Mouse (Mus musculus) intestine, embryonic 16.5 days (tissue): ENCODE data around the gene Tmem144. TPM values are rescaled to one million over a fixed set of nuclear protein-coding genes. Genes with fewer than 3 reads are reported as not detected.
"Not testable (repeated sequence)": the region's sequence is repeated elsewhere in the genome, so short reads cannot be mapped to it uniquely, and the experiment has no call there.

Experiments
- ATAC-seq: fragments of 200-750 bp; cut with Nextera tagmentation; 2 replicates; pipeline ENCODE4 v1.8.0; 2017; ENCODE audit warnings: moderate TSS enrichment, moderate library complexity
- H3K27ac ChIP-seq: fragments of 300-500 bp; sonication (generic); 2 replicates; pipeline ENCODE4 v1.5.1; 2014; ENCODE audit warnings: mild to moderate bottlenecking, low read length
- H3K27me3 ChIP-seq: fragments of 300-500 bp; sonication (generic); replicated peaks from 2 replicates; pipeline ENCODE4 v1.6.1; 2014; ENCODE audit warnings: low read length, control low read depth, mixed read lengths; ENCODE audit not compliant: control insufficient read depth, insufficient read depth
- H3K36me3 ChIP-seq: fragments of 300-500 bp; sonication (generic); 2 replicates; pipeline ENCODE4 v1.6.1; 2014; ENCODE audit warnings: low read length, control low read depth; ENCODE audit not compliant: control insufficient read depth, insufficient read depth
- H3K4me1 ChIP-seq: fragments of 300-500 bp; sonication (generic); 2 replicates; pipeline ENCODE4 v1.6.1; 2014; ENCODE audit warnings: low read length, control low read depth, mixed read lengths; ENCODE audit not compliant: control insufficient read depth, insufficient read depth
- H3K4me2 ChIP-seq: fragments of 300-500 bp; sonication (generic); 2 replicates; pipeline ENCODE4 v1.6.1; 2014; ENCODE audit warnings: low read depth, low read length, control low read depth
- H3K4me3 ChIP-seq: fragments of 300-500 bp; sonication (generic); 2 replicates; pipeline ENCODE4 v1.5.1; 2014; ENCODE audit warnings: mild to moderate bottlenecking, low read length
- H3K9ac ChIP-seq: fragments of 300-500 bp; sonication (generic); 2 replicates; pipeline ENCODE4 v1.6.1; 2014; ENCODE audit warnings: low read depth, low read length
- H3K9me3 ChIP-seq: fragments of 300-500 bp; sonication (generic); 2 replicates; pipeline ENCODE4 v1.6.1; 2016; ENCODE audit warnings: low read length, control low read depth; ENCODE audit not compliant: control insufficient read depth
- WGBS: fragments of 180-500 bp; shearing (Covaris S2); extraction: QIAGEN DNeasy Blood & Tissue Kit; methylation state at CpG from one replicate; pipeline ENCODE4 v1.1.7; 2014; 5-methylcytosine and 5-hydroxymethylcytosine counted together
- polyA plus RNA-seq: library from polyadenylated mRNA; unstranded; fragments of >200 nt; fragmentation: Nextera tagmentation; extraction: Ambion mirVana; gene quantifications from 2 replicates; pipeline ENCODE4 v1.2.1, GENCODE M21; 2015

Tmem144 gene
- polyA plus RNA-seq, 1 experiment from 2014 or later, result 16.2 TPM

- WGBS, result 21% methylated on average over 14 of the region's 14 CpGs
- peak; percentile 86 for ATAC-seq
These were observed 34.2 kb downstream of the Tmem144 start for GRCm38 (mm10) chr3:79818202-79818995.

GRCm38 (mm10) chr3:79816229-79816628 is 36.3 kb downstream of the Tmem144 start:
- H3K4me2 ChIP-seq, result no peak overlapping the region
- H3K9ac ChIP-seq, result no peak overlapping the region
- ATAC-seq, result no peak
- WGBS, result 77% methylated on average over 4 of the region's 4 CpGs
- no peaks in the 10 kb centered on the region for H3K27me3 ChIP-seq
- no peaks in the 10 kb centered on the region for H3K36me3 ChIP-seq
- no peak overlapping the region for H3K27ac ChIP-seq
- H3K4me3 ChIP-seq, result no peak overlapping the region
- no peaks in the 10 kb centered on the region for H3K9me3 ChIP-seq
- peaks cover 6% of the 10 kb centered on the region; the same call in 1 of the 2 replicates for H3K4me1 ChIP-seq

More at GRCm38 (mm10) chr3:79818202-79818995, 34.2 kb downstream of the Tmem144 start:
- Histone ChIP-seq H3K4me3 (no peak overlapping the region), H3K27me3 (no peaks in the 10 kb centered on the region), H3K9me3 (no peaks in the 10 kb centered on the region), H3K9ac (no peak overlapping the region), H3K4me1 (peaks cover 6% of the 10 kb centered on the region; the same call in 1 of the 2 replicates), H3K27ac (no peak overlapping the region), H3K4me2 (no peak overlapping the region), H3K36me3 (no peaks in the 10 kb centered on the region)

- H3K4me3 ChIP-seq, result no peak overlapping the region
- no peak overlapping the region for H3K4me2 ChIP-seq
- H3K9ac ChIP-seq, result no peak overlapping the region
- WGBS, result 28% methylated on average over 19 of the region's 19 CpGs
- ATAC-seq, result peak; percentile 66
- H3K27me3 ChIP-seq, result no peaks in the 10 kb centered on the region
- no peaks in the 10 kb centered on the region for H3K36me3 ChIP-seq
- no peaks in the 10 kb centered on the region for H3K9me3 ChIP-seq
- peaks cover 6% of the 10 kb centered on the region; the same call in 1 of the 2 replicates for H3K4me1 ChIP-seq
- H3K27ac ChIP-seq, result no peak overlapping the region
These were observed 38.6 kb downstream of the Tmem144 start for GRCm38 (mm10) chr3:79813814-79814490.

GRCm38 (mm10) chr3:79812042-79812441 is 40.5 kb downstream of the Tmem144 start:
- no peak overlapping the region for H3K9ac ChIP-seq

GRCm38 (mm10) chr3:79811632-79812031 is 40.9 kb downstream of the Tmem144 start:
- WGBS, result 41% methylated on average over 3 of the region's 3 CpGs

More at GRCm38 (mm10) chr3:79812042-79812441, 40.5 kb downstream of the Tmem144 start:
- no peaks in the 10 kb centered on the region for H3K4me1 ChIP-seq
- H3K4me3 ChIP-seq, result no peak overlapping the region
- H3K27me3 ChIP-seq, result no peaks in the 10 kb centered on the region
- no peak for ATAC-seq
- WGBS, result 85% methylated on average over 2 of the region's 2 CpGs
- H3K36me3 ChIP-seq, result no peaks in the 10 kb centered on the region
- H3K27ac ChIP-seq, result no peak overlapping the region
- H3K4me2 ChIP-seq, result no peak overlapping the region
- no peaks in the 10 kb centered on the region for H3K9me3 ChIP-seq

GRCm38 (mm10) chr3:79810563-79810962 is 42.0 kb downstream of the Tmem144 start:
- no peak overlapping the region for H3K27ac ChIP-seq
- no peak overlapping the region for H3K4me3 ChIP-seq
- H3K9me3 ChIP-seq, result no peaks in the 10 kb centered on the region
- no peaks in the 10 kb centered on the region for H3K36me3 ChIP-seq
- ATAC-seq, result no peak
- 60% methylated on average over 6 of the region's 6 CpGs for WGBS
- no peaks in the 10 kb centered on the region for H3K4me1 ChIP-seq
- no peaks in the 10 kb centered on the region for H3K27me3 ChIP-seq
- no peak overlapping the region for H3K4me2 ChIP-seq
- no peak overlapping the region for H3K9ac ChIP-seq

More at GRCm38 (mm10) chr3:79811632-79812031, 40.9 kb downstream of the Tmem144 start:
- Histone ChIP-seq H3K9me3 (no peaks in the 10 kb centered on the region), H3K4me3 (no peak overlapping the region), H3K4me2 (no peak overlapping the region), H3K36me3 (no peaks in the 10 kb centered on the region), H3K27me3 (no peaks in the 10 kb centered on the region), H3K4me1 (no peaks in the 10 kb centered on the region), H3K9ac (no peak overlapping the region), H3K27ac (no peak overlapping the region)
- no peak for ATAC-seq

GRCm38 (mm10) chr3:79809180-79809567 is 43.4 kb downstream of the Tmem144 start:
- Histone ChIP-seq H3K9me3 (no peaks in the 10 kb centered on the region), H3K4me3 (no peak overlapping the region), H3K4me2 (no peak overlapping the region), H3K4me1 (no peaks in the 10 kb centered on the region), H3K27me3 (no peaks in the 10 kb centered on the region), H3K27ac (no peak overlapping the region), H3K36me3 (no peaks in the 10 kb centered on the region), H3K9ac (no peak overlapping the region)
- 11% methylated on average over 4 of the region's 4 CpGs for WGBS
- peak; percentile 50 for ATAC-seq

- H3K9me3 ChIP-seq, result no peaks in the 10 kb centered on the region
- H3K27me3 ChIP-seq, result no peaks in the 10 kb centered on the region
- WGBS, result 78% methylated on average over 9 of the region's 9 CpGs
- H3K4me2 ChIP-seq, result no peak overlapping the region
- H3K27ac ChIP-seq, result no peak overlapping the region
- H3K4me3 ChIP-seq, result no peak overlapping the region
- H3K36me3 ChIP-seq, result no peaks in the 10 kb centered on the region
- H3K9ac ChIP-seq, result no peak overlapping the region
- ATAC-seq, result no peak
- no peaks in the 10 kb centered on the region for H3K4me1 ChIP-seq
These were observed 43.9 kb downstream of the Tmem144 start for GRCm38 (mm10) chr3:79808530-79809179.

- H3K27me3 ChIP-seq, H3K27ac ChIP-seq, H3K36me3 ChIP-seq, H3K4me3 ChIP-seq, H3K9ac ChIP-seq, H3K4me2 ChIP-seq, H3K9me3 ChIP-seq, H3K4me1 ChIP-seq, ATAC-seq: not testable (repeated sequence)
- whole genome bisulfite sequencing, result 89% methylated on average over 7 of the region's 7 CpGs
These were observed 51.8 kb downstream of the Tmem144 start for GRCm38 (mm10) chr3:79800761-79801160.
